Mouse (Mus musculus): ENCODE measurements around the gene Lypd5.

- TF ChIP-seq CTCF (IDR thresholded peaks at IDR 0.05; ENCODE audit: low read depth) (no peak), EP300 (optimal IDR thresholded peaks at IDR 0.05) (no peak)
These were observed 22.8 kb downstream of the Lypd5 start for GRCm38 (mm10) chr7:24371809-24372145.

Measured in stomach, postnatal 0 days (tissue).